29 mouse cellular contexts compared by ENCODE assay signal in genomic region chr11:118182353-118182752, GRCm38 (mm10). TPM values are rescaled to one million over a fixed set of nuclear protein-coding genes. Genes with fewer than 3 reads are reported as not detected.
A peak's percentile ranks its signal among the peaks of the same experiment; 100 is the strongest.
DNase-seq lines count a peak whose midpoint lies in the region; ATAC-seq and TF ChIP-seq lines count a peak whose summit lies in the region.
"Had no signal": no experiment of that assay in that cellular context is flagged by ENCODE, and none has a peak within 500 bp of the region (broad histone marks: within the 10 kb centered on the region; RNA-seq: fewer than 3 reads in every experiment).

No protein-coding gene starts in this region.

- H3K9me3 ChIP-seq in forebrain, postnatal 0 days (ENCODE audit: low read length) = no peaks in the 10 kb centered on the region
- H3K9me3 ChIP-seq in forebrain, embryonic 16.5 days (ENCODE audit: control insufficient read depth, low read length) = no peaks in the 10 kb centered on the region
- no peaks in the 10 kb centered on the region for H3K9me3 ChIP-seq in heart, embryonic 12.5 days (replicated peaks)
- H3K9me3 ChIP-seq: embryonic facial prominence, embryonic 15.5 days; forebrain, embryonic 10.5 days; G1E; heart, embryonic 15.5 days; hindbrain, embryonic 10.5 days; intestine, embryonic 15.5 days had no signal

- peaks cover 83% of the 10 kb centered on the region for H3K36me3 ChIP-seq in forebrain, postnatal 0 days (ENCODE audit: insufficient read depth)
- H3K36me3 ChIP-seq in forebrain, embryonic 16.5 days (ENCODE audit: control insufficient read depth, insufficient read depth) = peaks cover 27% of the 10 kb centered on the region
- H3K36me3 ChIP-seq in heart, embryonic 12.5 days = peaks cover 66% of the 10 kb centered on the region

- H3K4me1 ChIP-seq in forebrain, postnatal 0 days (ENCODE audit: insufficient read depth) = no peaks in the 10 kb centered on the region
- H3K4me1 ChIP-seq in forebrain, embryonic 16.5 days (replicated peaks; ENCODE audit: control insufficient read depth, insufficient read depth, low read length) = no peaks in the 10 kb centered on the region
- H3K4me1 ChIP-seq in heart, embryonic 12.5 days (replicated peaks) = peaks cover 25% of the 10 kb centered on the region
- H3K4me1 ChIP-seq: embryonic facial prominence, embryonic 15.5 days; forebrain, embryonic 10.5 days; hindbrain, embryonic 10.5 days; intestine, embryonic 15.5 days had no signal

- no peak for TF ChIP-seq CTCF in forebrain, postnatal 0 days (IDR thresholded peaks at IDR 0.05; ENCODE audit: low read depth)
- no peak for TF ChIP-seq CTCF in layer of hippocampus, adult 2 months (conservative IDR thresholded peaks at IDR 0.05)

- ATAC-seq in forebrain, postnatal 0 days = no peak
- no peak for ATAC-seq in forebrain, embryonic 16.5 days
- ATAC-seq in heart, embryonic 12.5 days (ENCODE audit: insufficient number of reproducible peaks, low FRiP score) = no peak
- ATAC-seq: CD4-positive, CD25-positive, alpha-beta regulatory T cell, adult 4 months; forebrain, embryonic 14.5 days; intestine, embryonic 15.5 days had no signal

- intact Hi-C loops in heart, postnatal 25 days (cut with DNase I) = no loop called here

- H3K27me3 ChIP-seq in forebrain, postnatal 0 days (ENCODE audit: insufficient read depth, low read length) = no peaks in the 10 kb centered on the region
- no peaks in the 10 kb centered on the region for H3K27me3 ChIP-seq in forebrain, embryonic 16.5 days (replicated peaks; ENCODE audit: control insufficient read depth, insufficient read depth, low read length)
- no peaks in the 10 kb centered on the region for H3K27me3 ChIP-seq in heart, embryonic 12.5 days (replicated peaks)
- H3K27me3 ChIP-seq: embryonic facial prominence, embryonic 15.5 days; heart, embryonic 15.5 days; intestine, embryonic 15.5 days had no signal

- H3K4me3 ChIP-seq in forebrain, postnatal 0 days (ENCODE audit: low read depth, low read length) = no peak overlapping the region
- H3K4me3 ChIP-seq in forebrain, embryonic 16.5 days (replicated peaks; ENCODE audit: low read length) = no peak overlapping the region
- no peak overlapping the region for H3K4me3 ChIP-seq in heart, embryonic 12.5 days
- H3K4me3 ChIP-seq in layer of hippocampus, adult 2 months = no peak overlapping the region
- H3K4me3 ChIP-seq: embryonic facial prominence, embryonic 15.5 days; erythroblast, embryonic 14.5 days; forebrain, embryonic 10.5 days; gastrocnemius, adult 2 months; heart, embryonic 15.5 days; hindbrain, embryonic 10.5 days; intestine, embryonic 15.5 days had no signal

- WGBS in forebrain, postnatal 0 days = 85% methylated on average over 4 of the region's 4 CpGs
- WGBS in forebrain, embryonic 16.5 days = 86% methylated on average over 4 of the region's 4 CpGs
- WGBS in heart, embryonic 12.5 days = 76% methylated on average over 4 of the region's 4 CpGs

- peak overlapping the region; percentile 21; the same call in 1 of the 2 replicates for H3K27ac ChIP-seq in forebrain, postnatal 0 days (ENCODE audit: low read depth, low read length)
- no peak overlapping the region for H3K27ac ChIP-seq in forebrain, embryonic 16.5 days (ENCODE audit: low read length)
- H3K27ac ChIP-seq in heart, embryonic 12.5 days (ENCODE audit: poor library complexity, severe bottlenecking) = 0 out of 2 replicates have a peak overlapping the region, but pooled peaks have one; percentile 46
- peak overlapping the region; percentile 58 for H3K27ac ChIP-seq in layer of hippocampus, adult 2 months
- H3K27ac ChIP-seq: embryonic facial prominence, embryonic 15.5 days; forebrain, embryonic 10.5 days; gastrocnemius, adult 2 months; hindbrain, embryonic 10.5 days; hindbrain, embryonic 14.5 days; intestine, embryonic 15.5 days had no signal

- H3K9ac ChIP-seq in forebrain, postnatal 0 days = no peak overlapping the region; the same call in 1 of the 2 replicates
- no peak overlapping the region for H3K9ac ChIP-seq in forebrain, embryonic 16.5 days (replicated peaks; ENCODE audit: low read depth, low read length)
- 0 out of 2 replicates have a peak overlapping the region, but pooled peaks have one; percentile 43 for H3K9ac ChIP-seq in heart, embryonic 12.5 days
- H3K9ac ChIP-seq: embryonic facial prominence, embryonic 15.5 days; heart, embryonic 15.5 days; hindbrain, embryonic 14.5 days; intestine, embryonic 15.5 days had no signal

- DNase-seq in forebrain, postnatal 0 days = no peak
- DNase-seq in heart, postnatal 25 days (ENCODE audit: low spot score) = no peak
- DNase-seq in layer of hippocampus, adult 2 months (ENCODE audit: low spot score in 2 of 2) = no peak
- DNase-seq in layer of hippocampus, postnatal 36 days = no peak
- no peak for DNase-seq in natural killer cell, adult 2 months (ENCODE audit: low spot score in 2 of 2)
- DNase-seq: adrenal gland, adult 8-10 months; adrenal gland, postnatal 36 days; B cell, adult 2 months; cerebellum, adult 11 months; cerebellum, adult 8-10 months; cerebellum, postnatal 14 days; embryo, embryonic 11 days; gastrocnemius, adult 2 months; gastrocnemius, postnatal 25 days; kidney, adult 18-20 months had no signal

- H3K4me2 ChIP-seq in forebrain, postnatal 0 days (ENCODE audit: low read depth) = no peak overlapping the region
- no peak overlapping the region for H3K4me2 ChIP-seq in forebrain, embryonic 16.5 days (ENCODE audit: low read length)
- H3K4me2 ChIP-seq in heart, embryonic 12.5 days = no peak overlapping the region
- H3K4me2 ChIP-seq: embryonic facial prominence, embryonic 15.5 days; heart, embryonic 15.5 days; hindbrain, embryonic 14.5 days; intestine, embryonic 15.5 days had no signal

RNA-seq across cellular contexts. Expression of gene Dnah17, which starts 51.9 kb away (rescaled TPM):
- total RNA-seq in forebrain, postnatal 0 days (2014; rRNA removed) = 0.23 and 0.62 TPM in 2 replicates
- 0.03 and 0.17 TPM in 2 replicates for polyA plus RNA-seq in forebrain, postnatal 0 days (2015; fragmentation: Nextera tagmentation; extraction: Ambion mirVana)
- 0.22 and 0.37 TPM in 2 replicates for polyA plus RNA-seq in forebrain, embryonic 16.5 days (2015; fragmentation: Nextera tagmentation; extraction: Ambion mirVana)
- 0.10 and 0.26 TPM in 2 replicates for polyA plus RNA-seq in heart, embryonic 12.5 days (2016; fragmentation: Nextera tagmentation; extraction: Ambion mirVana)
- total RNA-seq in heart, postnatal 25 days (2021) = under 1 TPM; 0.06 to 0.10 TPM
- under 1 TPM; 0.07 to 0.15 TPM for total RNA-seq in layer of hippocampus, adult 2 months (2021)
- total RNA-seq in layer of hippocampus, postnatal 36 days (2021) = under 1 TPM; 0.03 to 0.07 TPM
- total RNA-seq: common myeloid progenitor, adult 5-6 weeks; granulocyte monocyte progenitor cell, adult 5-6 weeks had no signal
- polyA plus RNA-seq: erythroblast, embryonic 14.5 days; G1E had no signal
